ENCODE assay signal across 9 mouse cellular contexts in the genomic region with DNA sequence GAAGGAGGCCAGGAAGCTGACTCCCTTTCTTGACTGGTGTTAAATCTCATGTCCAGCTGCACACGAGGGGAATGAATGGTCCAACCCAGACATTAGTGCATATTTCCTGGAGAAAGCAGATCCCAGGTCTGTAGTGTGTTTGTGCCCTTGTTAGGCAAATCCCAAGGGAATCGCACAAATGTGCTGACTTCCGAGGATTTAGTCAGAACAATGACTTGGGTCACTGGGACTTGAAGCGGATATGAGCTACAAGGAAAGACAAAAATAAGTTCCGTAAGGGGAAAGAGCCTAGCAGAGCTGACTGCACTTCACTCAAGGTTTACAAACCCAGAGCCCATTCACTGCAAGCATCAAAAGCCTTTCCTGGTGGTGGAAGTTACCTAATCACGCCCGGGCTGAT.
A peak's percentile ranks its signal among the peaks of the same experiment; 100 is the strongest.
DNase-seq lines count a peak whose midpoint lies in the region; ATAC-seq and TF ChIP-seq lines count a peak whose summit lies in the region.
"Had no signal": no experiment of that assay in that cellular context is flagged by ENCODE, and none has a peak within 500 bp of the region (broad histone marks: within the 10 kb centered on the region; RNA-seq: fewer than 3 reads in every experiment).

No protein-coding gene starts in this region.

- H3K4me2 ChIP-seq in hindbrain, embryonic 16.5 days (ENCODE audit: low read length): no peak overlapping the region
- H3K4me2 ChIP-seq in hindbrain, embryonic 11.5 days (replicated peaks; ENCODE audit: low read depth, low read length): no peak overlapping the region
- H3K4me2 ChIP-seq in embryonic facial prominence, embryonic 13.5 days: no peak overlapping the region
- H3K4me2 ChIP-seq in lung, embryonic 16.5 days (ENCODE audit: low read depth, low read length): no peak overlapping the region

- H3K4me1 ChIP-seq in hindbrain, embryonic 16.5 days (ENCODE audit: control insufficient read depth, insufficient read depth, low read depth, low read length): no peaks in the 10 kb centered on the region
- H3K4me1 ChIP-seq in hindbrain, embryonic 11.5 days (replicated peaks; ENCODE audit: control insufficient read depth, insufficient read depth, low read length): 0 out of 2 replicates have a peak, but pooled peaks cover 2% of the 10 kb centered on the region
- peaks cover 17% of the 10 kb centered on the region for H3K4me1 ChIP-seq in embryonic facial prominence, embryonic 13.5 days
- no peaks in the 10 kb centered on the region; the same call in 1 of the 2 replicates for H3K4me1 ChIP-seq in kidney, adult 2 months (ENCODE audit: control insufficient read depth, insufficient read depth, low read length)
- H3K4me1 ChIP-seq in lung, embryonic 16.5 days (replicated peaks; ENCODE audit: control insufficient read depth, insufficient read depth, low read length): peaks cover 23% of the 10 kb centered on the region

- H3K9ac ChIP-seq in hindbrain, embryonic 16.5 days (ENCODE audit: low read depth, low read length): no peak overlapping the region
- no peak overlapping the region for H3K9ac ChIP-seq in hindbrain, embryonic 11.5 days (ENCODE audit: low read depth, low read length)
- H3K9ac ChIP-seq in embryonic facial prominence, embryonic 13.5 days: no peak overlapping the region
- H3K9ac ChIP-seq in lung, embryonic 16.5 days (ENCODE audit: low read length): peak overlapping the region; percentile 24; the same call in 1 of the 2 replicates

- ATAC-seq in hindbrain, embryonic 16.5 days: no peak
- no peak for ATAC-seq in hindbrain, embryonic 11.5 days (ENCODE audit: low FRiP score)
- ATAC-seq in embryonic facial prominence, embryonic 13.5 days (ENCODE audit: insufficient number of reproducible peaks, insufficient read depth, low FRiP score, low TSS enrichment, low read depth): no peak
- peak; percentile 20 for ATAC-seq in lung, embryonic 16.5 days (ENCODE audit: low read depth)

- no peaks in the 10 kb centered on the region for H3K27me3 ChIP-seq in hindbrain, embryonic 16.5 days (replicated peaks; ENCODE audit: control insufficient read depth, insufficient read depth, low read length)
- H3K27me3 ChIP-seq in hindbrain, embryonic 11.5 days (ENCODE audit: control insufficient read depth, insufficient read depth, low read length): no peaks in the 10 kb centered on the region
- no peaks in the 10 kb centered on the region for H3K27me3 ChIP-seq in embryonic facial prominence, embryonic 13.5 days
- no peaks in the 10 kb centered on the region for H3K27me3 ChIP-seq in kidney, adult 2 months (replicated peaks; ENCODE audit: control insufficient read depth, insufficient read depth, low read length)
- no peaks in the 10 kb centered on the region for H3K27me3 ChIP-seq in lung, embryonic 16.5 days (ENCODE audit: control insufficient read depth, insufficient read depth, low read depth, low read length)

- DNase-seq in hindbrain, embryonic 11.5 days (ENCODE audit: low spot score): no peak
- peak; percentile 90 for DNase-seq in kidney, adult 2 months
- no peak for DNase-seq in natural killer cell, adult 2 months (ENCODE audit: low spot score in 2 of 2)
- no peak for DNase-seq in thymus, postnatal 10 days (ENCODE audit: low spot score in 2 of 2)
- DNase-seq in yolk sac, embryonic 10.5 days (ENCODE audit: low spot score): no peak
- DNase-seq: right cerebral cortex, postnatal 14 days had no signal

- H3K27ac ChIP-seq in hindbrain, embryonic 16.5 days (ENCODE audit: low read depth, low read length): 0 out of 2 replicates have a peak overlapping the region, but pooled peaks have one; percentile 23
- H3K27ac ChIP-seq in hindbrain, embryonic 11.5 days (ENCODE audit: low read depth, low read length): no peak overlapping the region
- H3K27ac ChIP-seq in embryonic facial prominence, embryonic 13.5 days: 0 out of 2 replicates have a peak overlapping the region, but pooled peaks have one; percentile 51
- peak overlapping the region; percentile 73 for H3K27ac ChIP-seq in kidney, adult 2 months (ENCODE audit: insufficient read depth, low read depth, low read length)
- peak overlapping the region; percentile 91 for H3K27ac ChIP-seq in lung, embryonic 16.5 days (ENCODE audit: low read length)

- no peak for TF ChIP-seq POLR2A in kidney, adult 2 months (IDR thresholded peaks at IDR 0.05; ENCODE audit: low read depth, low read length)

- no peaks in the 10 kb centered on the region for H3K36me3 ChIP-seq in hindbrain, embryonic 16.5 days (ENCODE audit: control insufficient read depth, insufficient read depth, low read length)
- H3K36me3 ChIP-seq in hindbrain, embryonic 11.5 days (ENCODE audit: control insufficient read depth, insufficient read depth, low read length): no peaks in the 10 kb centered on the region
- no peaks in the 10 kb centered on the region for H3K36me3 ChIP-seq in embryonic facial prominence, embryonic 13.5 days
- H3K36me3 ChIP-seq in kidney, adult 2 months (ENCODE audit: control insufficient read depth, insufficient read depth, low read length): no peaks in the 10 kb centered on the region
- H3K36me3 ChIP-seq in lung, embryonic 16.5 days (ENCODE audit: control insufficient read depth, insufficient read depth, low read length): no peaks in the 10 kb centered on the region

- no peak overlapping the region for H3K4me3 ChIP-seq in hindbrain, embryonic 16.5 days (ENCODE audit: low read length)
- H3K4me3 ChIP-seq in hindbrain, embryonic 11.5 days (ENCODE audit: low read depth, low read length): no peak overlapping the region
- H3K4me3 ChIP-seq in embryonic facial prominence, embryonic 13.5 days: no peak overlapping the region
- H3K4me3 ChIP-seq in kidney, adult 2 months (ENCODE audit: insufficient read depth, low read depth, low read length): no peak overlapping the region
- H3K4me3 ChIP-seq in lung, embryonic 16.5 days (ENCODE audit: low read length): no peak overlapping the region

- H3K9me3 ChIP-seq in hindbrain, embryonic 16.5 days (ENCODE audit: control insufficient read depth, low read length): no peaks in the 10 kb centered on the region
- H3K9me3 ChIP-seq in hindbrain, embryonic 11.5 days (ENCODE audit: control insufficient read depth, low read length): no peaks in the 10 kb centered on the region
- no peaks in the 10 kb centered on the region for H3K9me3 ChIP-seq in embryonic facial prominence, embryonic 13.5 days
- no peaks in the 10 kb centered on the region for H3K9me3 ChIP-seq in lung, embryonic 16.5 days (ENCODE audit: control insufficient read depth, low read length)

- WGBS in hindbrain, embryonic 16.5 days: 84% methylated on average over 7 of the region's 7 CpGs
- WGBS in hindbrain, embryonic 11.5 days: 83% methylated on average over 7 of the region's 7 CpGs
- WGBS in embryonic facial prominence, embryonic 13.5 days: 76% methylated on average over 7 of the region's 7 CpGs
- WGBS in kidney, adult 2 months: 74% methylated on average over 7 of the region's 7 CpGs
- 73% methylated on average over 7 of the region's 7 CpGs for WGBS in lung, embryonic 16.5 days

- TF ChIP-seq CTCF in kidney, adult 2 months (conservative IDR thresholded peaks at IDR 0.05; ENCODE audit: insufficient read depth, insufficient read length, low read depth, low read length): no peak
